Mouse (Mus musculus) urinary bladder, adult 2 months (tissue): ENCODE data around the gene Ndufa7. TPM values are rescaled to one million over a fixed set of nuclear protein-coding genes. Genes with fewer than 3 reads are reported as not detected.
"Not testable (repeated sequence)": the region's sequence is repeated elsewhere in the genome, so short reads cannot be mapped to it uniquely, and the experiment has no call there.

ENCODE experiments used
- DNase-seq: peaks from one replicate; pipeline ENCODE4 v3.0.0; 2022; ENCODE audit warnings: low spot score
- polyA plus RNA-seq: library from polyadenylated mRNA; depleted of rRNA; stranded (reverse); fragments of >200 nt; gene quantifications from 2 replicates; pipeline ENCODE4 v1.2.3, GENCODE M21; 2012; rRNA removed

The Ndufa7 gene
- polyA plus RNA-seq, 1 experiment: 382 TPM

GRCm38 (mm10) chr17:33874411-33874810 is 50.0 kb downstream of the Ndufa7 start:
- DNase-seq: no peak

GRCm38 (mm10) chr17:33875797-33876196 is 51.4 kb downstream of the Ndufa7 start:
- not testable (repeated sequence) for DNase-seq

- DNase-seq: not testable (repeated sequence)
These were observed 59.9 kb downstream of the Ndufa7 start for GRCm38 (mm10) chr17:33884320-33884719.

GRCm38 (mm10) chr17:33887802-33888201 is 63.4 kb downstream of the Ndufa7 start:
- DNase-seq: not testable (repeated sequence)

Other genes starting within 250 kb of the Ndufa7 start
- gene Zfp414, start 195.5 kb upstream of the Ndufa7 start, polyA plus RNA-seq: 53.8 and 58.6 TPM in 2 replicates
- 1.4 and 1.8 TPM in 2 replicates for gene Pram1, start 186.5 kb upstream of the Ndufa7 start, polyA plus RNA-seq
- 107 and 131 TPM in 2 replicates for gene Hnrnpm, start 137.7 kb upstream of the Ndufa7 start, polyA plus RNA-seq
- gene March2, start 105.9 kb upstream of the Ndufa7 start, polyA plus RNA-seq: 106 and 118 TPM in 2 replicates
- gene Rab11b, start 64.0 kb upstream of the Ndufa7 start, polyA plus RNA-seq: 238 and 246 TPM in 2 replicates
- 7.7 and 11.3 TPM in 2 replicates for gene Angptl4, start 42.7 kb upstream of the Ndufa7 start, polyA plus RNA-seq
- 65.6 and 79.0 TPM in 2 replicates for gene Kank3, start 14.1 kb upstream of the Ndufa7 start, polyA plus RNA-seq
- gene Rps28, start within 50 bp of the Ndufa7 start, polyA plus RNA-seq: 1,557 and 1,878 TPM in 2 replicates
- gene Cd320, start 18.5 kb downstream of the Ndufa7 start, polyA plus RNA-seq: 21.4 and 21.5 TPM in 2 replicates
- not detected in 2 replicates for gene Gm7029, start 49.3 kb downstream of the Ndufa7 start, polyA plus RNA-seq
- gene Kifc1, start 66.1 kb downstream of the Ndufa7 start, polyA plus RNA-seq: 2.2 and 3.3 TPM in 2 replicates
- gene Platr17, start 80.6 kb downstream of the Ndufa7 start, polyA plus RNA-seq: 0.14 and 0.15 TPM in 2 replicates
- 28.1 and 31.0 TPM in 2 replicates for gene Daxx, start 84.8 kb downstream of the Ndufa7 start, polyA plus RNA-seq
- gene Tapbp, start 91.3 kb downstream of the Ndufa7 start, polyA plus RNA-seq: 84.7 and 122 TPM in 2 replicates
- 20.1 and 23.1 TPM in 2 replicates for gene Zbtb22, start 91.3 kb downstream of the Ndufa7 start, polyA plus RNA-seq
- gene Rgl2, start 105.0 kb downstream of the Ndufa7 start, polyA plus RNA-seq: 132 and 164 TPM in 2 replicates
- gene Pfdn6, start 115.8 kb downstream of the Ndufa7 start, polyA plus RNA-seq: 86.5 and 87.2 TPM in 2 replicates
- 15.8 and 17.2 TPM in 2 replicates for gene Wdr46, start 116.1 kb downstream of the Ndufa7 start, polyA plus RNA-seq
- gene B3galt4, start 126.9 kb downstream of the Ndufa7 start, polyA plus RNA-seq: 7.7 TPM in 2 replicates
- gene Vps52, start 131.2 kb downstream of the Ndufa7 start, polyA plus RNA-seq: 39.3 and 39.7 TPM in 2 replicates
- 1,060 and 1,160 TPM in 2 replicates for gene Rps18, start 131.4 kb downstream of the Ndufa7 start, polyA plus RNA-seq
- 987 and 1,071 TPM in 2 replicates for gene H2-K1, start 175.8 kb downstream of the Ndufa7 start, polyA plus RNA-seq
- gene Ring1, start 200.1 kb downstream of the Ndufa7 start, polyA plus RNA-seq: 46.1 and 76.8 TPM in 2 replicates
- 86.6 and 112 TPM in 2 replicates for gene H2-Ke6, start 203.5 kb downstream of the Ndufa7 start, polyA plus RNA-seq
- 106 and 110 TPM in 2 replicates for gene Slc39a7, start 207.1 kb downstream of the Ndufa7 start, polyA plus RNA-seq
- gene Rxrb, start 207.2 kb downstream of the Ndufa7 start, polyA plus RNA-seq: 47.7 and 53.1 TPM in 2 replicates
- 0.99 and 1.8 TPM in 2 replicates for gene Col11a2, start 214.9 kb downstream of the Ndufa7 start, polyA plus RNA-seq